Mouse (Mus musculus) ES-E14 (cell line): Measurements from ENCODE around the gene Nup210l. TPM values are rescaled to one million over a fixed set of nuclear protein-coding genes. Genes with fewer than 3 reads are reported as not detected.
"Not testable (repeated sequence)": the region's sequence is repeated elsewhere in the genome, so short reads cannot be mapped to it uniquely, and the experiment has no call there.

Experiments
- DNase-seq: peaks from one replicate; pipeline ENCODE4 v3.0.0-alpha.2; 2013; ENCODE audit warnings: low read depth, low spot score
- H3K27ac ChIP-seq: 2 replicates; pipeline ENCODE4 v1.5.1; 2012; ENCODE audit warnings: low read depth, mild to moderate bottlenecking, low read length, moderate library complexity, mixed read lengths; ENCODE audit not compliant: poor library complexity, insufficient read depth, severe bottlenecking
- H3K36me3 ChIP-seq: 2 replicates; pipeline ENCODE4 v1.6.1; 2012; ENCODE audit warnings: mild to moderate bottlenecking, low read length, moderate library complexity, mixed read lengths; ENCODE audit not compliant: control insufficient read depth, poor library complexity, insufficient read depth, severe bottlenecking
- H3K4me1 ChIP-seq, 2 experiments: fragments of 150-350 bp in 1 of 2; sonication (generic) in 1 of 2; 2 replicates each; pipeline ENCODE4 v1.6.1; 2012; ENCODE audit warnings: low read length in 2 of 2, mild to moderate bottlenecking in 1 of 2, mixed read lengths in 1 of 2; ENCODE audit not compliant: control insufficient read depth in 2 of 2, insufficient read depth in 2 of 2, poor library complexity in 1 of 2
- H3K4me3 ChIP-seq, 2 experiments: fragments of 150-350 bp in 1 of 2; sonication (generic) in 1 of 2; 2 replicates each; pipeline ENCODE4 v1.5.1; 2012; ENCODE audit warnings: low read length in 2 of 2, low read depth in 1 of 2, mild to moderate bottlenecking in 1 of 2, mixed read lengths in 1 of 2; ENCODE audit not compliant: insufficient read depth in 1 of 2, poor library complexity in 1 of 2, severe bottlenecking in 1 of 2
- H3K9ac ChIP-seq: 2 replicates; pipeline ENCODE4 v1.6.1; 2012; ENCODE audit warnings: low read depth, mild to moderate bottlenecking, low read length, mixed read lengths; ENCODE audit not compliant: poor library complexity, insufficient read depth, severe bottlenecking
- H3K9me3 ChIP-seq: fragments of 150-350 bp; sonication (generic); 2 replicates; pipeline ENCODE4 v1.6.1; 2012; ENCODE audit warnings: low read depth, mild to moderate bottlenecking, low read length; ENCODE audit not compliant: control insufficient read depth, insufficient read depth
- CHD2 ChIP-seq: IDR thresholded peaks from 2 replicates; pipeline ENCODE4 v1.6.1; 2014; ENCODE audit warnings: mild to moderate bottlenecking, low read depth, low read length, inconsistent platforms
- HCFC1 ChIP-seq: IDR thresholded peaks from 2 replicates; pipeline ENCODE4 v1.6.1; 2012; ENCODE audit warnings: low read length, inconsistent platforms, borderline replicate concordance; ENCODE audit not compliant: insufficient read depth
- MAFK ChIP-seq: IDR thresholded peaks from 2 replicates; pipeline ENCODE4 v1.6.1; 2014; ENCODE audit warnings: mild to moderate bottlenecking, low read depth, low read length, inconsistent platforms; ENCODE audit not compliant: insufficient read depth
- ZC3H11A ChIP-seq: IDR thresholded peaks from 2 replicates; pipeline ENCODE4 v1.6.1; 2012; ENCODE audit warnings: low read depth, mild to moderate bottlenecking, inconsistent platforms, low read length, borderline replicate concordance
- ZNF384 ChIP-seq: IDR thresholded peaks from 2 replicates; pipeline ENCODE4 v1.6.1; 2012; ENCODE audit warnings: low read depth, low read length, inconsistent platforms
- in situ Hi-C, 2 experiments: fragments of 600-800 bp; cut with MboI; formaldehyde crosslinking; loops; one replicate each; pipeline ENCODE4 v1.15.1; 2025; ENCODE audit warnings: low sequenced_read_pairs in 2 of 2, inconsistent platforms in 1 of 2; ENCODE audit not compliant: unreplicated experiment in 2 of 2
- total RNA-seq: library from RNA; depleted of rRNA; stranded (reverse); fragments of 300-350 nt; gene quantifications from 2 replicates; pipeline ENCODE4 v1.2.3, GENCODE M21; 2012

Gene Nup210l
- total RNA-seq, 1 experiment: 0.80 TPM

DNA sequence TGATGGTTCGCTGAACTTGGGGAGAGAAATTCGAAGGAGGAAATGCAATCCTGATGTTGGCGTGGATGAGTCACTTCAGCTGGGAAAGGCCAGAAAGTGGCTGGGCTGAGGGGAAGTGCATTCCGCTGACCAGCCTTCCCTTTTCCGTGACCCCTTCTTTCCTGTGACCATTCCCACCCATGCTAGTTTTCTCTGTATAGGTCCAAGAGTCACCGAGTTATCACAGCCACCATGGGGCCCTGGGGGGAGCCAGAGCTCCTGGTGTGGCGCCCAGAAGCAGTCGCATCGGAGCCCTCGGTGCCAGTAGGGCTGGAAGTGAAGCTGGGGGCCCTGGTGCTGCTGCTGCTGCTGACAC, 144.8 kb downstream of the Nup210l start:
- in situ Hi-C loops: no loop called here
- no peak for TF ChIP-seq ZNF384
- TF ChIP-seq MAFK: no peak
- no peak for TF ChIP-seq CHD2
- no peak for TF ChIP-seq HCFC1
- H3K4me3 ChIP-seq: peak overlapping the region; percentile 76 to 93

DNA sequence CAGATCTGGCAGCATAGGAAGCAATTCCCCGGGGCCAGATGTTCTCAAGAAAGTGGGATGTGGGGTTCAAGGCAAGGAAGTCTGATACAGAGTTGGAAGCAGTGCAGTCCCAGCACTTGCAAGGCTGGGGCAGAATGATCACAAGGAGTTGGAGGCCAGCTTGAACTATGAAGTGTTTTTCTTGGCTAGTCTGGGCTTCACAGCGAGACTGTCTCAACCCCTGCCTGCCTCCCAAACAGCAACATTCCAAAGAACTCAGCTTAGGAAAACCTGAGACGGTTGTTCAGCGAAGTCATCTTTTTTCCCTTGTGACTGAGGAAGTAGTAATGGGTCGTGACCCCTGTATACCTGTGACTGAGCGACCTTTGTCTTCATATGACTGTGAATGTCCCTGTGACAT, 146.9 kb downstream of the Nup210l start:
- in situ Hi-C loops: no loop called here
- no peak overlapping the region for H3K4me3 ChIP-seq
- H3K36me3 ChIP-seq: peaks cover 11% of the 10 kb centered on the region
- H3K4me1 ChIP-seq: peaks cover 4 to 5% of the 10 kb centered on the region in 2 experiments; a peak in 3 of 4 replicates
- H3K9me3 ChIP-seq: no peaks in the 10 kb centered on the region
- H3K9ac ChIP-seq: no peak overlapping the region
- DNase-seq: no peak
- TF ChIP-seq ZNF384: no peak
- no peak for TF ChIP-seq ZC3H11A
- TF ChIP-seq MAFK: no peak
- no peak for TF ChIP-seq HCFC1
- TF ChIP-seq CHD2: no peak
- H3K27ac ChIP-seq: no peak overlapping the region

More for the DNA sequence above, 144.8 kb downstream of the Nup210l start:
- H3K4me1 ChIP-seq: peaks cover 0 to 5% of the 10 kb centered on the region in 2 experiments; a peak in 2 of 4 replicates
- H3K27ac ChIP-seq: no peak overlapping the region; the same call in 1 of the 2 replicates
- peak overlapping the region; percentile 83 for H3K9ac ChIP-seq
- H3K9me3 ChIP-seq: no peaks in the 10 kb centered on the region
- no peak for DNase-seq
- H3K36me3 ChIP-seq: peaks cover 11% of the 10 kb centered on the region

DNA sequence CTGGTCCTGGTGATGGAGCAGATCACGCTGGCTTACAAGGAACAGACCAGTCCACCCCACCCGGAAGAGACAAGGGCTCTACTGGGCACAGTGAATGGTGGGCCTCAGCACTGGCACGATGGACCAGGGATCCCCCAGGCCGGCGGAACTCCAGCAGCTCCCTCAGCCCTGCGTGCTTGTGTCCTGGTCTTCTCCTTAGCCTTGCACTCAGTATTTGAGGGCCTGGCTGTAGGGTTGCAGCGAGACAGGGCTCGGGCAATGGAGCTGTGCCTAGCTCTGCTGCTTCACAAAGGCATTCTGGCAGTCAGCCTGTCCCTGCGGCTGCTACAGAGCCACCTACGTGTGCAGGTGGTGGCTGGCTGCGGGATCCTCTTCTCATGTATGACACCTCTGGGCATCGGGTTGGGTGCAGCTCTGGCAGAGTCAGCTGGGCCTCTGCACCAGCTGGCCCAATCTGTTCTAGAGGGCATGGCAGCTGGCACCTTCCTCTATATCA, 147.8 kb downstream of the Nup210l start:
- H3K27ac ChIP-seq, H3K9me3 ChIP-seq, H3K4me1 ChIP-seq, H3K9ac ChIP-seq, in situ Hi-C loops, DNase-seq, H3K4me3 ChIP-seq: not testable (repeated sequence)
- peaks cover 11% of the 10 kb centered on the region for H3K36me3 ChIP-seq

DNA sequence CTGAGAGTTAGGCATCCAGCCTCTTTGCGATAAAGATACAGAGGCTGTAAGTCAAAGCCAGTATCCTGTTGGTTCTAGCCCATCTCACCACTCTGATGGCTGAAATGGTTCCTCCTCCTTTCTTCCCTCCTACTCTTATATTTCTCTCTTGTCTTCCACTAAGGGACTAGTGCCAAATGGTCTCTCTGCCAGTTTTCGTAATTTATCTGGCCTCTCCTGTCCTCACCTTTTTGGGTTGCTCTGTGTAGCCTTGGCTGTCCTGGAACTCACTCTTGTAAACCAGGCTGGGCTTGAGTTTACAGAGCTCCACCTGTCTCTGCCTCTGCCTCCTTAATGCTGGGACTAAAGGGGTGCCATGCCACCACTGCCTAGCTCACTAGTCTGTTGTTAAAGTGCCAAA, 148.7 kb downstream of the Nup210l start:
- H3K9ac ChIP-seq, H3K27ac ChIP-seq, H3K9me3 ChIP-seq, DNase-seq, in situ Hi-C loops, H3K4me3 ChIP-seq, H3K4me1 ChIP-seq: not testable (repeated sequence)
- peaks cover 15% of the 10 kb centered on the region for H3K36me3 ChIP-seq

DNA sequence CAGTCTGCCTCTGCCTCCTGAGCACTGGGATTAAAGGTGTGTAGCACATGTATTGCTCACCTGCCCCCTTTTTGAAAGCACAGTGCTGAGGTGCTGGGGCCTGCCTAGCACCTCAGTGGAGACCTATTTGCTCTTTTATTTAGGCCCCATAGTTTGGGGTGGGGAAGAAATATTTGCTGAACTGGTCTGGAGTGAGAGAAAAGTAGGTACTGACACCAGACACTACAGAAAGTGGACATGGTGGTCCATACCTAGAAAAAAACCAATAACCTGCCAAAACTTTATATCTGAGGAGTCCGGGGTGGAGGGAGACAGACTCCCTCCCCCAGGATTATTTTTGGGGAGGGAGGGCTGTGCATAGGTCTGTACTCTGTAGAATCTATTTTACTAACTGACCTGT, 149.2 kb downstream of the Nup210l start:
- H3K4me3 ChIP-seq, in situ Hi-C loops: not testable (repeated sequence)
- peaks cover 15% of the 10 kb centered on the region for H3K36me3 ChIP-seq

More for the DNA sequence above, 149.2 kb downstream of the Nup210l start:
- not testable (repeated sequence) for H3K27ac ChIP-seq, DNase-seq, H3K4me1 ChIP-seq, H3K9ac ChIP-seq, H3K9me3 ChIP-seq
